Mouse (Mus musculus): ENCODE measurements around the gene 4933406M09Rik. TPM values are rescaled to one million over a fixed set of nuclear protein-coding genes. Genes with fewer than 3 reads are reported as not detected.

The 4933406M09Rik gene
- polyA plus RNA-seq, 1 experiment from 2014 or later, result 0.09 TPM

Other genes starting within 250 kb of the 4933406M09Rik start
- gene Chil1, start 203.8 kb upstream of the 4933406M09Rik start, polyA plus RNA-seq (2015; fragmentation: Nextera tagmentation; extraction: Ambion mirVana), result 2.7 and 3.9 TPM in 2 replicates
- 0.09 and 3.2 TPM in 2 replicates for gene Mybph, start 192.5 kb upstream of the 4933406M09Rik start, polyA plus RNA-seq (2015; fragmentation: Nextera tagmentation; extraction: Ambion mirVana)
- 29.8 and 35.9 TPM in 2 replicates for gene Adora1, start 150.5 kb upstream of the 4933406M09Rik start, polyA plus RNA-seq (2015; fragmentation: Nextera tagmentation; extraction: Ambion mirVana)
- 6.4 TPM in 1 of 2 replicates, not detected in the other for gene Myog, start 96.0 kb upstream of the 4933406M09Rik start, polyA plus RNA-seq (2015; fragmentation: Nextera tagmentation; extraction: Ambion mirVana)
- gene Ppfia4, start 53.0 kb upstream of the 4933406M09Rik start, polyA plus RNA-seq (2015; fragmentation: Nextera tagmentation; extraction: Ambion mirVana), result 32.0 and 34.0 TPM in 2 replicates
- gene Tmem183a, start 24.0 kb upstream of the 4933406M09Rik start, polyA plus RNA-seq (2015; fragmentation: Nextera tagmentation; extraction: Ambion mirVana), result 132 TPM in 2 replicates
- 15.2 and 15.8 TPM in 2 replicates for gene Cyb5r1, start 19.6 kb downstream of the 4933406M09Rik start, polyA plus RNA-seq (2015; fragmentation: Nextera tagmentation; extraction: Ambion mirVana)
- 87.0 and 89.4 TPM in 2 replicates for gene Adipor1, start 29.4 kb downstream of the 4933406M09Rik start, polyA plus RNA-seq (2015; fragmentation: Nextera tagmentation; extraction: Ambion mirVana)
- 38.6 and 40.4 TPM in 2 replicates for gene Klhl12, start 69.6 kb downstream of the 4933406M09Rik start, polyA plus RNA-seq (2015; fragmentation: Nextera tagmentation; extraction: Ambion mirVana)
- 78.8 and 81.5 TPM in 2 replicates for gene Rabif, start 108.7 kb downstream of the 4933406M09Rik start, polyA plus RNA-seq (2015; fragmentation: Nextera tagmentation; extraction: Ambion mirVana)
- not detected in 2 replicates for gene Mgat4e, start 163.7 kb downstream of the 4933406M09Rik start, polyA plus RNA-seq (2015; fragmentation: Nextera tagmentation; extraction: Ambion mirVana)
- gene Kdm5b, start 174.2 kb downstream of the 4933406M09Rik start, polyA plus RNA-seq (2015; fragmentation: Nextera tagmentation; extraction: Ambion mirVana), result 49.9 and 58.9 TPM in 2 replicates